ENCODE assay signal across 32 mouse cellular contexts in the genomic region with DNA sequence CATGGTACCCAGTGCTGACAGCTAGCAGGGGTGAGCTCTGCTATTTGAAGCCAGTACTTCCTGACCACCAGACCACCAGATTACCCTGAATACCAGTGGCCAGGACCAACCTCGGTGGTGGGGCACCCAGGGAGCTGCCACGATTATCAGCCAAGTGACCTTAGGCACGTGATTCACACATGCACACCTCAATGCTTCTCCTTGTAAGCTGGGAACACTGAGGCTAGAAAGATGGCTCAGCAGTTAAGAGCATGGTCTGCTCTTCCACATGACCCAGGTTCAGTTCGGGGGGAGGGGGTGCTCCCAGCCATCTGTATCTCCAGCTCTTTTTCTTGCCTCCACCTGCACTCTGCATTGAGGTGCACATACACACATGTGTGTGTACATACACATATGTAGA. TPM values are rescaled to one million over a fixed set of nuclear protein-coding genes. Genes with fewer than 3 reads are reported as not detected.
DNase-seq lines count a peak whose midpoint lies in the region; ATAC-seq and TF ChIP-seq lines count a peak whose summit lies in the region.
"Had no signal": no experiment of that assay in that cellular context is flagged by ENCODE, and none has a peak within 500 bp of the region (broad histone marks: within the 10 kb centered on the region; RNA-seq: fewer than 3 reads in every experiment).

No protein-coding gene starts in this region.

- no peak overlapping the region for H3K4me2 ChIP-seq in kidney, embryonic 14.5 days (replicated peaks; ENCODE audit: low read depth, low read length)
- H3K4me2 ChIP-seq: embryonic facial prominence, embryonic 12.5 days; embryonic facial prominence, embryonic 15.5 days; heart, embryonic 12.5 days; heart, embryonic 15.5 days; hindbrain, embryonic 13.5 days had no signal

- no peak overlapping the region for H3K9ac ChIP-seq in kidney, embryonic 14.5 days (ENCODE audit: low read depth, low read length)
- H3K9ac ChIP-seq: embryonic facial prominence, embryonic 12.5 days; embryonic facial prominence, embryonic 15.5 days; forebrain, postnatal 0 days; heart, embryonic 12.5 days; heart, embryonic 15.5 days; hindbrain, embryonic 13.5 days had no signal

- no peak overlapping the region for H3K27ac ChIP-seq in kidney, embryonic 14.5 days (ENCODE audit: low read depth, low read length)
- H3K27ac ChIP-seq in left cerebral cortex, adult 2 months = no peak overlapping the region
- H3K27ac ChIP-seq: embryonic facial prominence, embryonic 12.5 days; embryonic facial prominence, embryonic 15.5 days; heart, embryonic 15.5 days; hindbrain, embryonic 10.5 days; hindbrain, embryonic 13.5 days had no signal

- WGBS in kidney, embryonic 14.5 days = 72% methylated on average over 4 of the region's 4 CpGs

- TF ChIP-seq CTCF in left cerebral cortex, adult 2 months (IDR thresholded peaks at IDR 0.05) = no peak

- peak; percentile 67 for DNase-seq in kidney, adult 18-20 months
- DNase-seq in kidney, adult 9 months = peak; percentile 79
- DNase-seq in kidney, postnatal 14 days = peak; percentile 64
- DNase-seq in left cerebral cortex, adult 2 months (ENCODE audit: extremely low spot score in 1 of 2, low spot score in 2 of 2) = no peak
- DNase-seq in right cerebral cortex, postnatal 10 days (ENCODE audit: low spot score in 2 of 2) = no peak
- DNase-seq: adrenal gland, adult 2 months; adrenal gland, postnatal 14 days; B cell, adult 2 months; cerebellum, adult 11 months; cerebellum, adult 2 months; cerebellum, adult 9-11 months; cerebellum, postnatal 25 days; forebrain, postnatal 0 days; gastrocnemius, postnatal 25 days; heart, adult 18-20 months; heart, postnatal 10 days; heart, postnatal 36 days had no signal

- H3K4me1 ChIP-seq in kidney, embryonic 14.5 days (ENCODE audit: control insufficient read depth, insufficient read depth, low read length) = no peaks in the 10 kb centered on the region
- H3K4me1 ChIP-seq: embryonic facial prominence, embryonic 12.5 days; embryonic facial prominence, embryonic 15.5 days; heart, embryonic 12.5 days; heart, embryonic 15.5 days; hindbrain, embryonic 10.5 days had no signal

- H3K4me3 ChIP-seq in kidney, embryonic 14.5 days (ENCODE audit: low read length) = no peak overlapping the region
- H3K4me3 ChIP-seq in left cerebral cortex, adult 2 months = no peak overlapping the region
- H3K4me3 ChIP-seq: embryonic facial prominence, embryonic 12.5 days; embryonic facial prominence, embryonic 15.5 days; heart, embryonic 12.5 days; heart, embryonic 15.5 days; hindbrain, embryonic 10.5 days; hindbrain, embryonic 13.5 days had no signal

- intact Hi-C loops in left cerebral cortex, adult 2 months (cut with DNase I) = no loop called here

- H3K27me3 ChIP-seq in kidney, embryonic 14.5 days (ENCODE audit: control insufficient read depth, insufficient read depth, low read length) = no peaks in the 10 kb centered on the region
- H3K27me3 ChIP-seq: CH12.LX; embryonic facial prominence, embryonic 12.5 days; embryonic facial prominence, embryonic 15.5 days; heart, embryonic 15.5 days; hindbrain, embryonic 13.5 days; Patski had no signal

- ATAC-seq in kidney, embryonic 14.5 days (ENCODE audit: low FRiP score, low TSS enrichment) = no peak
- ATAC-seq: forebrain, embryonic 14.5 days; forebrain, postnatal 0 days; hindbrain, embryonic 16.5 days; Patski had no signal

- H3K9me3 ChIP-seq in kidney, embryonic 14.5 days (ENCODE audit: control insufficient read depth, low read length) = no peaks in the 10 kb centered on the region
- H3K9me3 ChIP-seq: embryonic facial prominence, embryonic 12.5 days; embryonic facial prominence, embryonic 15.5 days; G1E; heart, embryonic 12.5 days; heart, embryonic 15.5 days; hindbrain, embryonic 10.5 days; hindbrain, embryonic 13.5 days had no signal

- H3K36me3 ChIP-seq in kidney, embryonic 14.5 days (ENCODE audit: control insufficient read depth, insufficient read depth, low read length) = no peaks in the 10 kb centered on the region
- H3K36me3 ChIP-seq: embryonic facial prominence, embryonic 12.5 days; embryonic facial prominence, embryonic 15.5 days; G1E; heart, embryonic 12.5 days; heart, embryonic 15.5 days; hindbrain, embryonic 10.5 days; hindbrain, embryonic 13.5 days had no signal

RNA-seq across cellular contexts. Expression of gene Dao, which starts 5.5 kb away (rescaled TPM):
- polyA plus RNA-seq in kidney, embryonic 14.5 days (2014; fragmentation: Nextera tagmentation; extraction: Ambion mirVana) = 6.0 and 7.7 TPM in 2 replicates
- total RNA-seq in left cerebral cortex, adult 2 months (2021) = not detected
- total RNA-seq: adrenal gland, adult 2 months; adrenal gland, postnatal 14 days; common myeloid progenitor, adult 5-6 weeks; forebrain, postnatal 0 days; G1E; gastrocnemius, adult 8-10 months; gastrocnemius, postnatal 25 days; heart, adult 18-20 months; heart, postnatal 10 days; heart, postnatal 36 days had no signal
- polyA plus RNA-seq: adrenal gland, adult 2 months; embryonic facial prominence, embryonic 12.5 days; embryonic facial prominence, embryonic 15.5 days; forebrain, embryonic 11.5 days; forebrain, embryonic 14.5 days; forebrain, postnatal 0 days; G1E; heart, embryonic 12.5 days; heart, embryonic 15.5 days; hindbrain, embryonic 10.5 days; hindbrain, embryonic 13.5 days; hindbrain, embryonic 16.5 days had no signal

RNA-seq across cellular contexts. Expression of gene Ssh1, which starts 15.4 kb away (rescaled TPM):
- 18.5 and 28.2 TPM in 2 replicates for polyA plus RNA-seq in kidney, embryonic 14.5 days (2014; fragmentation: Nextera tagmentation; extraction: Ambion mirVana)
- total RNA-seq in left cerebral cortex, adult 2 months (2021) = 10 to 100 TPM; 28.2 to 28.6 TPM

RNA-seq across cellular contexts. Expression of gene Usp30, which starts 56.2 kb away (rescaled TPM):
- polyA plus RNA-seq in kidney, embryonic 14.5 days (2014; fragmentation: Nextera tagmentation; extraction: Ambion mirVana) = 9.3 and 10.7 TPM in 2 replicates
- total RNA-seq in left cerebral cortex, adult 2 months (2021) = 10 to 100 TPM; 39.4 to 42.1 TPM

Comparison
In these comparisons a context has a peak if more than half of its experiments do, and no peak if none do; other contexts are left out.
1. DNase-seq: peak in kidney, adult 18-20 months (single experiment), kidney, adult 9 months (single experiment) and kidney, postnatal 14 days (single experiment); none in left cerebral cortex, adult 2 months (0 of 2) and right cerebral cortex, postnatal 10 days (0 of 2).